ENCODE assay signal across 26 mouse cellular contexts in genomic region chr1:121650071-121650470, GRCm38 (mm10).
"Had no signal": no experiment of that assay in that cellular context is flagged by ENCODE, and none has a peak within 500 bp of the region (broad histone marks: within the 10 kb centered on the region; RNA-seq: fewer than 3 reads in every experiment).

No protein-coding gene starts in this region.

- H3K9me3 ChIP-seq: embryonic facial prominence, embryonic 10.5 days; embryonic facial prominence, embryonic 12.5 days; embryonic facial prominence, embryonic 13.5 days; embryonic facial prominence, embryonic 15.5 days; forebrain, embryonic 10.5 days; heart, embryonic 10.5 days had no signal

- H3K27ac ChIP-seq: embryonic facial prominence, embryonic 10.5 days; embryonic facial prominence, embryonic 12.5 days; embryonic facial prominence, embryonic 13.5 days; embryonic facial prominence, embryonic 15.5 days; forebrain, embryonic 10.5 days; gastrocnemius, adult 2 months; heart, adult 2 months; heart, embryonic 10.5 days had no signal

- DNase-seq: cerebellum, adult 2 months; cerebellum, adult 8-10 months; cerebellum, adult 9-10 months; cerebellum, adult 9-11 months; cerebellum, postnatal 10 days; cerebellum, postnatal 14 days; cerebellum, postnatal 25 days; cerebellum, postnatal 36 days; embryo, embryonic 11 days; gastrocnemius, adult 2 months; gastrocnemius, postnatal 10 days; gastrocnemius, postnatal 14 days; gastrocnemius, postnatal 25 days; gastrocnemius, postnatal 36 days; heart, adult 11 months; heart, adult 18-20 months; heart, adult 2 months had no signal

- H3K9ac ChIP-seq: embryonic facial prominence, embryonic 12.5 days; embryonic facial prominence, embryonic 13.5 days; embryonic facial prominence, embryonic 15.5 days; heart, embryonic 12.5 days had no signal

- H3K4me1 ChIP-seq: embryonic facial prominence, embryonic 10.5 days; embryonic facial prominence, embryonic 12.5 days; embryonic facial prominence, embryonic 13.5 days; embryonic facial prominence, embryonic 15.5 days; forebrain, embryonic 10.5 days; heart, embryonic 10.5 days; heart, embryonic 12.5 days had no signal

- H3K4me2 ChIP-seq: embryonic facial prominence, embryonic 12.5 days; embryonic facial prominence, embryonic 13.5 days; embryonic facial prominence, embryonic 15.5 days; heart, embryonic 11.5 days; heart, embryonic 12.5 days had no signal

- H3K4me3 ChIP-seq: embryonic facial prominence, embryonic 10.5 days; embryonic facial prominence, embryonic 12.5 days; embryonic facial prominence, embryonic 13.5 days; embryonic facial prominence, embryonic 15.5 days; erythroblast, embryonic 14.5 days; forebrain, embryonic 10.5 days; gastrocnemius, adult 2 months; heart, adult 2 months; heart, embryonic 10.5 days; heart, embryonic 12.5 days had no signal

- H3K36me3 ChIP-seq: embryonic facial prominence, embryonic 10.5 days; embryonic facial prominence, embryonic 12.5 days; embryonic facial prominence, embryonic 13.5 days; embryonic facial prominence, embryonic 15.5 days; forebrain, embryonic 10.5 days; heart, embryonic 10.5 days; heart, embryonic 12.5 days had no signal

- H3K27me3 ChIP-seq: embryonic facial prominence, embryonic 12.5 days; embryonic facial prominence, embryonic 13.5 days; embryonic facial prominence, embryonic 15.5 days; heart, embryonic 12.5 days had no signal
